Mouse (Mus musculus) kidney, adult 2 months (tissue): ENCODE data around the gene Slc12a8.

Experiments
- CTCF ChIP-seq: fragments of 200-500 bp; conservative IDR thresholded peaks from 2 replicates; pipeline ENCODE4 v1.5.1; 2011; ENCODE audit warnings: low read depth, mild to moderate bottlenecking, control low read depth, low read length, moderate library complexity, mixed read lengths; ENCODE audit not compliant: insufficient read depth, insufficient read length
- POLR2A ChIP-seq: fragments of 200-500 bp; IDR thresholded peaks from one replicate; pipeline ENCODE4 v1.6.1; 2011; ENCODE audit warnings: low read depth, low read length, control low read depth

DNA sequence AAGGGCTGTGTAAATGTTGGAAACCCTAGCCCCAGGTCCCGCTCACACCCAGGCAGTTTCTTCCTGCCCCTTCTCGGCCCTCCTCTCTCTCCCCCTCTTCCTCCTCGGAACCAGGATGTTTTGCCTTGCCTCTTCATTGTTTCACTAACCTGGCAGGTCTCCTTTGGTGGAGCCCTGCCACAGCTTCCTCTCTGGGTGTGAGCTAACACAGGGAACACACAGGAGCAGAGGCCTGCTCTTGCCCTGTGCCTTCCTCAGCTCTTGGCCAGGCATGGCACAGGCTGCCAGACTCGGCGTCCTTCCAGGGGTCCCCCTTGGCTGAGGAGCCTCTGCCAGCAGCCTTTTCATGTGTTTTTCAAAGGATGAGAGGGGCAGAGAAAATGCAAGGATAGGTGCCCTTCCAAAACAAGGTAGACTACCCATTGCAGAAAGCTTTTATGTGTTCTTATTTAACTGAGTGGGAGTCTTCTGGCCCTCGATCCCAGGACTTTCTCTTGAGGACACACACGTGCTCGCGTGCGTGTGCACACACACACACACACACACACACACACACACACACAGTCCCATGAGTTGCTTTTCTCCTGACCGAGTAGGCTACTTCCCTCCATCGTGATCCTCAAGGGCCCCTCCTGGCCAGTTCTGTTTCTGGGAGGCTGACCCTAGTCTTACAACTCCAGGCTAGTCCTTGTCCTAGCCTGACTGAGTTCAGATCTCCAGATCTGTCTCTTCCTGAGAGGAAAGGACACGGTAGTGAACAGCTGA, 179.9 kb downstream of the Slc12a8 start:
- TF ChIP-seq CTCF (no peak), POLR2A (no peak)
